Mouse (Mus musculus) heart, embryonic 12.5 days (tissue): ENCODE data around the gene Tnrc18. TPM values are rescaled to one million over a fixed set of nuclear protein-coding genes. Genes with fewer than 3 reads are reported as not detected.

ENCODE experiments used
- ATAC-seq: fragments of 200-750 bp; cut with Nextera tagmentation; 2 replicates; pipeline ENCODE4 v1.8.0; 2017; ENCODE audit warnings: moderate TSS enrichment, moderate library complexity; ENCODE audit not compliant: insufficient number of reproducible peaks, low FRiP score
- H3K27ac ChIP-seq: fragments of 300-500 bp; sonication (generic); 2 replicates; pipeline ENCODE4 v1.5.1; 2016; ENCODE audit warnings: mild to moderate bottlenecking, moderate library complexity; ENCODE audit not compliant: poor library complexity, severe bottlenecking
- H3K27me3 ChIP-seq: fragments of 300-500 bp; sonication (generic); replicated peaks from 2 replicates; pipeline ENCODE4 v1.6.1; 2016; ENCODE audit warnings: mild to moderate bottlenecking, moderate library complexity
- H3K36me3 ChIP-seq: fragments of 300-500 bp; sonication (generic); 2 replicates; pipeline ENCODE4 v1.6.1; 2016; ENCODE audit warnings: mild to moderate bottlenecking, moderate library complexity
- H3K4me1 ChIP-seq: fragments of 300-500 bp; sonication (generic); replicated peaks from 2 replicates; pipeline ENCODE4 v1.6.1; 2016; ENCODE audit warnings: mild to moderate bottlenecking
- H3K4me2 ChIP-seq: fragments of 300-500 bp; sonication (generic); 2 replicates; pipeline ENCODE4 v1.6.1; 2016; ENCODE audit warnings: mild to moderate bottlenecking, moderate library complexity
- H3K4me3 ChIP-seq: fragments of 300-500 bp; sonication (generic); 2 replicates; pipeline ENCODE4 v1.5.1; 2016; ENCODE audit warnings: mild to moderate bottlenecking
- H3K9ac ChIP-seq: fragments of 300-500 bp; sonication (generic); 2 replicates; pipeline ENCODE4 v1.6.1; 2016; ENCODE audit warnings: mild to moderate bottlenecking, moderate library complexity
- H3K9me3 ChIP-seq: fragments of 300-500 bp; sonication (generic); replicated peaks from 2 replicates; pipeline ENCODE4 v1.6.1; 2016; ENCODE audit warnings: mild to moderate bottlenecking, moderate library complexity
- WGBS: fragments of 180-500 bp; shearing (Covaris S2); methylation state at CpG from one replicate; pipeline ENCODE4 v1.1.7; 2016; 5-methylcytosine and 5-hydroxymethylcytosine counted together
- polyA plus RNA-seq: library from polyadenylated mRNA; unstranded; fragments of >200 nt; fragmentation: Nextera tagmentation; extraction: Ambion mirVana; gene quantifications from 2 replicates; pipeline ENCODE4 v1.2.1, GENCODE M21; 2016

The Tnrc18 gene
- polyA plus RNA-seq, 1 experiment from 2014 or later, result 31.7 TPM

GRCm38 (mm10) chr5:142787304-142787905, 30.1 kb downstream of the Tnrc18 start:
- no peaks in the 10 kb centered on the region for H3K27me3 ChIP-seq
- H3K27ac ChIP-seq, result no peak overlapping the region
- peaks cover 5% of the 10 kb centered on the region; the same call in 1 of the 2 replicates for H3K9me3 ChIP-seq
- 86% methylated on average over 37 of the region's 37 CpGs for WGBS
- no peak overlapping the region for H3K9ac ChIP-seq
- ATAC-seq, result no peak
- no peak overlapping the region for H3K4me2 ChIP-seq
- no peak overlapping the region for H3K4me3 ChIP-seq
- H3K4me1 ChIP-seq, result peaks cover 33% of the 10 kb centered on the region
- H3K36me3 ChIP-seq, result peaks cover 69% of the 10 kb centered on the region

- Histone ChIP-seq H3K9me3 (peaks cover 5% of the 10 kb centered on the region; the same call in 1 of the 2 replicates), H3K27me3 (no peaks in the 10 kb centered on the region), H3K4me2 (no peak overlapping the region), H3K9ac (no peak overlapping the region), H3K4me3 (no peak overlapping the region), H3K27ac (no peak overlapping the region), H3K36me3 (peaks cover 72% of the 10 kb centered on the region), H3K4me1 (peaks cover 33% of the 10 kb centered on the region)
- ATAC-seq, result no peak
- 84% methylated on average over 5 of the region's 5 CpGs for WGBS
Observed at GRCm38 (mm10) chr5:142786709-142787108, 30.8 kb downstream of the Tnrc18 start.

- H3K4me1 ChIP-seq, result peaks cover 32% of the 10 kb centered on the region
- WGBS, result 86% methylated on average over 3 of the region's 3 CpGs
- no peak overlapping the region for H3K4me3 ChIP-seq
- no peak overlapping the region for H3K27ac ChIP-seq
- peaks cover 75% of the 10 kb centered on the region for H3K36me3 ChIP-seq
- no peak overlapping the region for H3K4me2 ChIP-seq
- no peak overlapping the region for H3K9ac ChIP-seq
- no peaks in the 10 kb centered on the region for H3K27me3 ChIP-seq
- peaks cover 5% of the 10 kb centered on the region; the same call in 1 of the 2 replicates for H3K9me3 ChIP-seq
- no peak for ATAC-seq
Observed at GRCm38 (mm10) chr5:142786215-142786614, 31.2 kb downstream of the Tnrc18 start.

GRCm38 (mm10) chr5:142783142-142783540, 34.3 kb downstream of the Tnrc18 start:
- peaks cover 63% of the 10 kb centered on the region for H3K36me3 ChIP-seq
- ATAC-seq, result no peak
- peaks cover 39% of the 10 kb centered on the region for H3K4me1 ChIP-seq

GRCm38 (mm10) chr5:142782459-142783141, 34.9 kb downstream of the Tnrc18 start:
- 78% methylated on average over 8 of the region's 8 CpGs for WGBS
- H3K4me1 ChIP-seq, result peaks cover 39% of the 10 kb centered on the region
- no peak overlapping the region for H3K4me3 ChIP-seq
- H3K27me3 ChIP-seq, result no peaks in the 10 kb centered on the region
- ATAC-seq, result no peak
- H3K4me2 ChIP-seq, result no peak overlapping the region
- H3K9me3 ChIP-seq, result no peaks in the 10 kb centered on the region
- 0 out of 2 replicates have a peak overlapping the region, but pooled peaks have one; percentile 11 for H3K27ac ChIP-seq
- H3K9ac ChIP-seq, result no peak overlapping the region
- H3K36me3 ChIP-seq, result peaks cover 63% of the 10 kb centered on the region

More at GRCm38 (mm10) chr5:142783142-142783540, 34.3 kb downstream of the Tnrc18 start:
- Histone ChIP-seq H3K9ac (no peak overlapping the region), H3K27me3 (no peaks in the 10 kb centered on the region), H3K4me3 (no peak overlapping the region), H3K9me3 (0 out of 2 replicates have a peak, but pooled peaks cover under 1% of the 10 kb centered on the region), H3K4me2 (no peak overlapping the region), H3K27ac (no peak overlapping the region)
- 58% methylated on average over 7 of the region's 7 CpGs for WGBS

GRCm38 (mm10) chr5:142780579-142780978, 36.9 kb downstream of the Tnrc18 start:
- peak; percentile 39; the same call in 1 of the 2 replicates for ATAC-seq
- no peak overlapping the region for H3K4me2 ChIP-seq
- no peaks in the 10 kb centered on the region for H3K27me3 ChIP-seq
- H3K9me3 ChIP-seq, result no peaks in the 10 kb centered on the region
- H3K4me1 ChIP-seq, result peaks cover 39% of the 10 kb centered on the region
- no peak overlapping the region for H3K4me3 ChIP-seq
- H3K36me3 ChIP-seq, result peaks cover 62% of the 10 kb centered on the region
- WGBS, result 65% methylated on average over 5 of the region's 5 CpGs
- H3K27ac ChIP-seq, result no peak overlapping the region
- 0 out of 2 replicates have a peak overlapping the region, but pooled peaks have one; percentile 2 for H3K9ac ChIP-seq

GRCm38 (mm10) chr5:142778871-142779270, 38.6 kb downstream of the Tnrc18 start:
- 73% methylated on average over 6 of the region's 6 CpGs for WGBS
- Histone ChIP-seq H3K4me1 (peaks cover 34% of the 10 kb centered on the region), H3K27ac (no peak overlapping the region), H3K9me3 (no peaks in the 10 kb centered on the region), H3K4me3 (no peak overlapping the region), H3K9ac (no peak overlapping the region), H3K27me3 (no peaks in the 10 kb centered on the region), H3K36me3 (peaks cover 65% of the 10 kb centered on the region), H3K4me2 (no peak overlapping the region)
- ATAC-seq, result no peak

- Histone ChIP-seq H3K4me1 (peaks cover 29% of the 10 kb centered on the region), H3K4me3 (no peak overlapping the region), H3K9ac (no peak overlapping the region), H3K36me3 (peaks cover 66% of the 10 kb centered on the region), H3K4me2 (no peak overlapping the region), H3K9me3 (no peaks in the 10 kb centered on the region), H3K27me3 (no peaks in the 10 kb centered on the region), H3K27ac (no peak overlapping the region)
- no peak for ATAC-seq
- WGBS, result 58% methylated on average over 8 of the region's 8 CpGs
Observed at GRCm38 (mm10) chr5:142778135-142778534, 39.3 kb downstream of the Tnrc18 start.

- H3K9ac ChIP-seq, result no peak overlapping the region
- H3K9me3 ChIP-seq, result no peaks in the 10 kb centered on the region
- no peak overlapping the region for H3K4me3 ChIP-seq
- no peak overlapping the region for H3K27ac ChIP-seq
- H3K36me3 ChIP-seq, result peaks cover 71% of the 10 kb centered on the region
- no peak for ATAC-seq
- H3K27me3 ChIP-seq, result no peaks in the 10 kb centered on the region
- peaks cover 26% of the 10 kb centered on the region for H3K4me1 ChIP-seq
- H3K4me2 ChIP-seq, result no peak overlapping the region
- 84% methylated on average over 13 of the region's 13 CpGs for WGBS
Observed at GRCm38 (mm10) chr5:142776080-142776479, 41.4 kb downstream of the Tnrc18 start.

GRCm38 (mm10) chr5:142774771-142775170, 42.7 kb downstream of the Tnrc18 start:
- H3K36me3 ChIP-seq, result peaks cover 78% of the 10 kb centered on the region

GRCm38 (mm10) chr5:142771964-142772363, 45.5 kb downstream of the Tnrc18 start:
- no peak overlapping the region for H3K4me2 ChIP-seq
- H3K27me3 ChIP-seq, result no peaks in the 10 kb centered on the region
- H3K4me1 ChIP-seq, result peaks cover 46% of the 10 kb centered on the region
- H3K27ac ChIP-seq, result peak overlapping the region; percentile 70; the same call in 1 of the 2 replicates
- no peak overlapping the region for H3K4me3 ChIP-seq
- H3K36me3 ChIP-seq, result peaks cover 78% of the 10 kb centered on the region
- no peak for ATAC-seq
- H3K9me3 ChIP-seq, result no peaks in the 10 kb centered on the region
- 70% methylated on average over 15 of the region's 15 CpGs for WGBS
- H3K9ac ChIP-seq, result no peak overlapping the region

More at GRCm38 (mm10) chr5:142774771-142775170, 42.7 kb downstream of the Tnrc18 start:
- no peak for ATAC-seq
- Histone ChIP-seq H3K4me3 (no peak overlapping the region), H3K27ac (no peak overlapping the region), H3K27me3 (no peaks in the 10 kb centered on the region), H3K4me1 (peaks cover 31% of the 10 kb centered on the region), H3K4me2 (no peak overlapping the region), H3K9ac (no peak overlapping the region), H3K9me3 (no peaks in the 10 kb centered on the region)
- 94% methylated on average over 5 of the region's 5 CpGs for WGBS
